ENCODE assay signal across 18 mouse cellular contexts in the genomic region with DNA sequence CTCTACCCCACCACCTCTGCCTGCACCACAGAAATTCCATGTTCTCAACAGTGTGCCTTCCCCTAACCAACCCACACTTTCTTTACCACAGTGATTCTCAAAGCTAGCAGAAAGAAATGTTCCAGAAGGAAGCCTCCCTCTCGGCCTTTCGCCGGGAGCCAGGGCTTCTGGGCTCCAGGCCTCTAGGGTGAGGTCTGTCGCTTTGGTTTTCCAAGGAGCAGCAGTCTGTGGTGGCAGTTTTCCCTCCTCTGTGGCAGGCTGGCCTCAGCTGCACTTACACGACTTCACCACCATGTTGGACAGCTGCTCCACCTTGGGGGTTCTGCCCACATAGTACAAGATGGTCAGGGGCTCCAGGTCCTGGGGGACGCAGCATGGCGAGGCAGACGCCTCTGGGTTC. TPM values are rescaled to one million over a fixed set of nuclear protein-coding genes. Genes with fewer than 3 reads are reported as not detected.
A peak's percentile ranks its signal among the peaks of the same experiment; 100 is the strongest.
DNase-seq lines count a peak whose midpoint lies in the region; ATAC-seq lines count a peak whose summit lies in the region.
"Had no signal": no experiment of that assay in that cellular context is flagged by ENCODE, and none has a peak within 500 bp of the region (broad histone marks: within the 10 kb centered on the region; RNA-seq: fewer than 3 reads in every experiment).

No protein-coding gene starts in this region.

- no peaks in the 10 kb centered on the region for H3K27me3 ChIP-seq in embryonic facial prominence, embryonic 10.5 days (replicated peaks; ENCODE audit: low read depth, poor library complexity, severe bottlenecking)
- H3K27me3 ChIP-seq: embryonic facial prominence, embryonic 12.5 days; forebrain, embryonic 15.5 days; hindbrain, embryonic 13.5 days had no signal

- DNase-seq in cerebellum, postnatal 10 days: peak; percentile 73 to 74
- DNase-seq in frontal cortex, adult 2 months (ENCODE audit: extremely low spot score in 1 of 2, low spot score in 1 of 2): no peak
- peak; percentile 50 for DNase-seq in left cerebral cortex, postnatal 4 days
- DNase-seq in left cerebral cortex, postnatal 36 days (ENCODE audit: low spot score in 2 of 2): no peak
- no peak for DNase-seq in embryonic facial prominence, embryonic 10.5 days (ENCODE audit: low spot score)
- DNase-seq: B cell, adult 2 months; embryo, embryonic 11 days; gastrocnemius, postnatal 36 days had no signal

- H3K4me1 ChIP-seq in embryonic facial prominence, embryonic 10.5 days: no peaks in the 10 kb centered on the region
- H3K4me1 ChIP-seq: embryonic facial prominence, embryonic 12.5 days; forebrain, embryonic 15.5 days; heart, embryonic 10.5 days; hindbrain, embryonic 13.5 days had no signal

- peaks cover 59% of the 10 kb centered on the region for H3K36me3 ChIP-seq in embryonic facial prominence, embryonic 10.5 days (replicated peaks)
- H3K36me3 ChIP-seq: forebrain, embryonic 15.5 days had no signal

- no peak for ATAC-seq in cerebellum, adult (ENCODE audit: insufficient number of reproducible peaks, low FRiP score, low TSS enrichment)
- 0 out of 2 replicates have a peak, but pooled peaks have one; percentile 13 for ATAC-seq in frontal cortex, adult (ENCODE audit: low TSS enrichment)
- ATAC-seq: CD4-positive, CD25-positive, alpha-beta regulatory T cell, adult 4 months; forebrain, embryonic 15.5 days; hindbrain, postnatal 0 days had no signal

- H3K4me3 ChIP-seq in embryonic facial prominence, embryonic 10.5 days: no peak overlapping the region
- H3K4me3 ChIP-seq: embryonic facial prominence, embryonic 12.5 days; forebrain, embryonic 15.5 days; heart, embryonic 10.5 days; hindbrain, embryonic 13.5 days had no signal

- intact Hi-C loops in left cerebral cortex, postnatal 4 days (cut with DNase I): no loop called here
- intact Hi-C loops in left cerebral cortex, postnatal 36 days (cut with DNase I): no loop called here

- H3K27ac ChIP-seq in embryonic facial prominence, embryonic 10.5 days (replicated peaks): peak overlapping the region; percentile 1; the same call in 1 of the 2 replicates
- H3K27ac ChIP-seq: embryonic facial prominence, embryonic 12.5 days; forebrain, embryonic 15.5 days; heart, embryonic 10.5 days; hindbrain, embryonic 13.5 days; hindbrain, postnatal 0 days had no signal

- H3K9me3 ChIP-seq in embryonic facial prominence, embryonic 10.5 days: no peaks in the 10 kb centered on the region
- H3K9me3 ChIP-seq: embryonic facial prominence, embryonic 12.5 days; forebrain, embryonic 15.5 days; G1E; heart, embryonic 10.5 days; hindbrain, embryonic 13.5 days had no signal

- WGBS in embryonic facial prominence, embryonic 10.5 days: 88% methylated on average over 8 of the region's 8 CpGs

RNA-seq across cellular contexts. Expression of a gene that starts 21.3 kb away (rescaled TPM):
- polyA plus RNA-seq in frontal cortex, adult 2 months (2012; rRNA removed): 15.3 and 16.6 TPM in 2 replicates
- 1 to 10 TPM; 6.5 to 7.0 TPM for total RNA-seq in left cerebral cortex, postnatal 4 days (2021)
- total RNA-seq in left cerebral cortex, postnatal 36 days (2021): 10 to 100 TPM; 12.7 to 13.9 TPM
- polyA plus RNA-seq in embryonic facial prominence, embryonic 10.5 days (2016; fragmentation: Nextera tagmentation; extraction: Ambion mirVana): 10.7 and 14.4 TPM in 2 replicates

RNA-seq across cellular contexts. Expression of a gene that starts 24.8 kb away (rescaled TPM):
- polyA plus RNA-seq in frontal cortex, adult 2 months (2012; rRNA removed): 27.8 and 30.7 TPM in 2 replicates
- total RNA-seq in left cerebral cortex, postnatal 4 days (2021): 10 to 100 TPM; 14.9 to 17.4 TPM
- 10 to 100 TPM; 14.4 to 15.8 TPM for total RNA-seq in left cerebral cortex, postnatal 36 days (2021)
- polyA plus RNA-seq in embryonic facial prominence, embryonic 10.5 days (2016; fragmentation: Nextera tagmentation; extraction: Ambion mirVana): 62.4 and 64.8 TPM in 2 replicates
- total RNA-seq: hematopoietic stem cell, adult 5-6 weeks had no signal

Comparison
In these comparisons a context has a peak if more than half of its experiments do, and no peak if none do; other contexts are left out.
1. DNase-seq: peak in cerebellum, postnatal 10 days (2 of 2) and left cerebral cortex, postnatal 4 days (single experiment); none in frontal cortex, adult 2 months (0 of 2), left cerebral cortex, postnatal 36 days (0 of 2) and embryonic facial prominence, embryonic 10.5 days (single experiment).